Mouse (Mus musculus) embryonic fibroblast, embryonic 13.5 days (primary cell): Measurements from ENCODE around the gene Tesk2. TPM values are rescaled to one million over a fixed set of nuclear protein-coding genes. Genes with fewer than 3 reads are reported as not detected.

Experiments used
- H3K27ac ChIP-seq: 2 replicates; pipeline ENCODE4 v1.5.1; 2012; ENCODE audit warnings: low read length, control low read depth, inconsistent platforms; ENCODE audit not compliant: insufficient read depth
- H3K4me1 ChIP-seq: 2 replicates; pipeline ENCODE4 v1.6.1; 2011; ENCODE audit warnings: low read length; ENCODE audit not compliant: control insufficient read depth, insufficient read depth
- H3K4me3 ChIP-seq: 2 replicates; pipeline ENCODE4 v1.5.1; 2011; ENCODE audit warnings: mild to moderate bottlenecking, control low read depth, low read length; ENCODE audit not compliant: insufficient read depth
- CTCF ChIP-seq: IDR thresholded peaks from 2 replicates; pipeline ENCODE4 v1.5.1; 2011; ENCODE audit warnings: mild to moderate bottlenecking, control low read depth, low read length, moderate library complexity, borderline replicate concordance; ENCODE audit not compliant: insufficient read depth
- POLR2A ChIP-seq: IDR thresholded peaks from 2 replicates; pipeline ENCODE4 v1.6.1; 2011; ENCODE audit warnings: low read depth, mild to moderate bottlenecking, control low read depth, low read length, moderate library complexity
- polyA plus RNA-seq: library from polyadenylated mRNA; stranded (reverse); fragments of >200 nt; gene quantifications from 2 replicates; pipeline ENCODE4 v1.2.4, GENCODE M21; 2011; ENCODE audit warnings: low read depth; ENCODE audit not compliant: missing spikeins, insufficient read length

Tesk2 gene
- polyA plus RNA-seq, 1 experiment, result 6.3 TPM

DNA sequence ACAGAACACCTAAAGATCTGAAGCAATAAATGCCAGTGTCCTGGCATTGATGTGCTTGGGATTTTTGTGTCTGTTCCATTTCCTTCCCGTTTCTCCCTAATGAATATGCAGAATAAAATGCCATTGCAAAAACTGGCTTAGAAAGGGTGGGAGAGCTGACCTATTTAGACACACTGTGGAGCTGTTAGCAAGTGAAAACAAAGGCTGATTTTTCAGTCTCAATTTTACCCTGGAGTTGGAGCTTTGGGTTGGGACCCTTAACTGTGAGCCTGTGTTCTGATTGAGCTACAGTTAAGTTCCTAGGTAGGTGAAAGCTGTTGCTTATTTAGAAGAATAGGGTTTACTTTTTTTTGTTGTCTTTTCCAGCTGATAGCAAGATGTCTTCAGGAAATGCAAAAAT is 33.7 kb upstream of the Tesk2 start:
- no peak for TF ChIP-seq CTCF
- TF ChIP-seq POLR2A, result no peak
- peak overlapping the region; percentile 79 for H3K4me3 ChIP-seq
- H3K27ac ChIP-seq, result no peak overlapping the region
- peaks cover 3% of the 10 kb centered on the region; the same call in 1 of the 2 replicates for H3K4me1 ChIP-seq

DNA sequence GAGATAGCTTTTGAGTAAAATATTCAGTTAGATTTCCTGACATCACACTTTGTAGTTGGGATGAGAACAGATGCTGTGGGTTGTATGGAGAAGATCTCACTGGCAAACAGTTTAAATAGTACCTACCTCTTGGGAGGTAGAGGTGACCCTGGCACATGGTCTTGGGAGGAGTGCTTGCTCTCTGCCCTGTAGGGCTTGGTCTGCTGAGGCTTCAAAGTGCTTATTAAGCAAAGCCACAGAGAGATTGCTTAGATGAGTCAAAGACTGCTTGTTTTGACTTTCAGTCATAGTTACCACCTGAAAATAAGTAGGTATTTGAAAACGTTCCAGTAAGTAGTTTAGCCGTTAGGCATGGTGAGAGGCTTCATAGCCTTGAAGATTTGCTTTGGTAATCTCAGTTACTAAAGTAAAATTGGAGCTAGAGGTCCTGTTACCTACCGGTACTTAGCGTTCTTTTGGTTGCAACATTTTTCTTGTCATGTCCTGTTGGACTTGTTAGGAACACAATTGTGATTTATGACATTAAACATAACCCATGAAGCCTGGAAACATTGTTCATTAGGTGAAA is 31.4 kb upstream of the Tesk2 start:
- no peak for TF ChIP-seq CTCF
- Histone ChIP-seq H3K4me1 (peaks cover 3% of the 10 kb centered on the region; the same call in 1 of the 2 replicates), H3K27ac (no peak overlapping the region), H3K4me3 (no peak overlapping the region)

DNA sequence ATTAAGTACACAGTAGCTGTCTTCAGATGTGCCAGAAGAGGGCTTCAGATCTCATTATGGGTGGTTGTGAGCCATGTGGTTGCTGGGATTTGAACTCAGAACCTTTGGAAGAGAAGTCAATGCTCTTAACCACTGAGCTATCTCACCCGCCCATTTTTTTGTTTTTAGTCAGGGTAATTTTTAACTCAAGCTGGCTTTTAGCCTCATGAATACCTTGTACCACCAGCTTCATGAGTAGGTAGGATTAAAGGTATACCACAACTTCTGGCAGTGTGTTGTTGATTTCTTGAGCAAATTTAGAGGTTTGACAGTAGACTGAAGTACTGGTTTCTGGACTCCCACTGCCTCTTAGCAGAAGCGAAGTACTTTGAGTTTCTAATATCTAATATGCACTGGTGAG is 28.6 kb upstream of the Tesk2 start:
- TF ChIP-seq POLR2A, result no peak
- no peak for TF ChIP-seq CTCF
- no peak overlapping the region for H3K27ac ChIP-seq
- no peaks in the 10 kb centered on the region; the same call in 1 of the 2 replicates for H3K4me1 ChIP-seq
- H3K4me3 ChIP-seq, result no peak overlapping the region

DNA sequence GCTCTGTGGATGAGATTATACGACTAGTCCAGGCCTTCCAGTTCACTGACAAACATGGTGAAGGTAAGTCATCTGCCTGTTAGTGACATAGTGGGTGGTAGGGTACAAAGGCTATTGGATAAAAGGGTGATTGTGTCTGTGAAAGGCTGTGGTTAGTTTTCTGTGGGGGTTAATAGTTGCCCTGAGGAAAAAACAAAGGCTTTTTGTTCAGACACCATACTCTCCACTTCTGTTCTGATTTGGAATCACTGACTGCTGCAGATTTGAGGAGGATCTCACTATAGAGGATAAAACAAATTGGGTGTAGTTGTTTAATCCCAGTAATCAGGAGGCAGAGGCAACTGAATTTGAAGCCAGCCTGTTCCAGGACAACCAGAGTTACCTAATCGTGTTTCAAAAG is 27.0 kb upstream of the Tesk2 start:
- no peak overlapping the region for H3K27ac ChIP-seq
- no peak for TF ChIP-seq POLR2A
- no peak for TF ChIP-seq CTCF
- no peaks in the 10 kb centered on the region; the same call in 1 of the 2 replicates for H3K4me1 ChIP-seq
- no peak overlapping the region for H3K4me3 ChIP-seq

DNA sequence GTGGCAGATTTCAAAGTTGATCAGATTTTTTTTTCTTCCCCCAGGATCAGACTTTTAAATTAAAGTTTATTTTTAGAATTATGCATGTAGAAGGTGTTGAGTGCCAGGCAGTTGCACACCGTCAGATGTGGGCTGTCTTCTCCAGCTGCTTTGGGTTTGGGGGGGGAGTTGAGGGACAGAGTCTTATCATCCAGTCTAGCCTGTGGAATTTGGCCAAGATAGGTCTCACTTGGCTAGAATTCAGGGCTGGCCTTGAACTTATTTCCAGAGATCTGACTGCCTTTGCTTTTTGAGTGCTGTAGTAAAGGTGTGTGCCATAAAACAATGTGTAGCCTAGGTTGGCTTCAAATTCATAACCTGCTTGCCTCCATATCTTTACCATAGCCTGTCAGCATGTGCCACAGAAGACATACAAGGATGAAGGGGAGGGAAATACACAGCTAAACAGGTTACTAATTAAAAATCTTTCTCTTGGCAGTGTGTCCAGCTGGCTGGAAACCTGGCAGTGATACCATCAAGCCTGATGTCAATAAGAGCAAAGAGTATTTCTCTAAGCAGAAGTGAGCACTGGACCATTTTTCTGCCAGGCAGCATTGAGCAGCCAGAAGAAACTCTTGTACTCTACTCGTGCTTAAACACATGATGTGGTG is 21.9 kb upstream of the Tesk2 start:
- Histone ChIP-seq H3K4me1 (no peaks in the 10 kb centered on the region), H3K4me3 (no peak overlapping the region), H3K27ac (no peak overlapping the region)
- TF ChIP-seq CTCF, result no peak
- TF ChIP-seq POLR2A, result no peak

DNA sequence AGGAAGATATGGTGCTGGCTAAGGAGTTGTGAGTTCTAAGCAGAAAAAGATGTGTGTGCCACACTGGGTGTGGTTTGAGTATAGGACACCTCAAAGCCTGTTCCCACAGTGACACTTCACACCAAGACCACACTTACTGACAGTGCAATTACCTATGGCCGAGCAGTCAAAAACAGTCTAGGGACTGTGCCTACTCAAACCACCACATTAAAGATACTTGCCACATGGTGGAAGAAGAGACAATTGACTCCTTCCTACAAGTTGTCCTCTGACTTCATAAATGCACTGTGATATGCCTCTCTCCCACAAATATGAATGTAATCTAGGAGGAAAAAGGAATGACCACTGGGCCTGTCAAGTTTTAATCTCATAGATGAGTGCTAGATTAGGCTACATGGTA is 19.8 kb upstream of the Tesk2 start:
- no peak overlapping the region for H3K4me3 ChIP-seq
- no peak for TF ChIP-seq POLR2A
- no peak for TF ChIP-seq CTCF
- H3K27ac ChIP-seq, result no peak overlapping the region
- H3K4me1 ChIP-seq, result no peaks in the 10 kb centered on the region

DNA sequence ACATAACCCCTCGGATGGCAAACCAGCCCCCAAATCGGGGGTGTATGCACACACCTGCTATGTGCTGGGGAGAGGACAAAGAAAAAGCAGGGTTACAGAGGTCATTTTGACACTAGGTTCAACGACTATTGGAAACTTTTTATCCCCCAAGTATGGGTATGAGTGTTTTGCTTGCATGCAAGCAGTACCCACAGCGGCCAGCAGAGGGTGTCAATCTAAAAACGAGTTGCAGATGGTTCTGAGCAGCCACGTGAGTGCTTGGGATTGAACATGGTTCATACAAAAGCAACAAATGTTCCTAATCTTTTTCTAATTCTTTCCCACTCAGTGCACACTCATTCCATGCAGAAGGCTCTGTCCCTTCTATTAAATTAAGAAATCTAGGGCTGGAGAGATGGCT is 16.9 kb upstream of the Tesk2 start:
- TF ChIP-seq CTCF, result peak; percentile 64
- no peak for TF ChIP-seq POLR2A
- H3K4me1 ChIP-seq, result no peaks in the 10 kb centered on the region
- no peak overlapping the region for H3K27ac ChIP-seq

DNA sequence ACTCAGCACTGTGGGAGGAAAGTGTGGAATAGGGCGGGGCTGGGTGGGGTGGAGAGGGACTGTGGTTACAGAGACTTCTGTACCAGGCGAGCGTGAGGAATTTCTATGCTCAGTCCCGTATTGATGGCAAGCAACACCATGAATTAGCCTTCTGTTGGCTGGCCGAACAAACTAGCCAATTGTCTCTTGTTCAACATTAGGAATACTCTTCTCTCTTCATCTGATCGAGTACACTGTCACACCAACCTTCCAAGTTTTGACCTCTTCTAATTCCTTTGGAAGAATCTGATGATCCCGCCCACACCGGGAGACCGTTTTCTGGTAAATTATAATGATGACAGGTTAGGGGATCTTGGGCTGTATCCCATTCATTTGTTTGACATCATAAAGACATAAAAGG is 13.1 kb upstream of the Tesk2 start:
- Histone ChIP-seq H3K4me3 (peak overlapping the region; percentile 76), H3K27ac (no peak overlapping the region), H3K4me1 (0 out of 2 replicates have a peak, but pooled peaks cover 3% of the 10 kb centered on the region)
- TF ChIP-seq CTCF (no peak), POLR2A (no peak)

More for the DNA sequence above, 16.9 kb upstream of the Tesk2 start:
- no peak overlapping the region for H3K4me3 ChIP-seq

DNA sequence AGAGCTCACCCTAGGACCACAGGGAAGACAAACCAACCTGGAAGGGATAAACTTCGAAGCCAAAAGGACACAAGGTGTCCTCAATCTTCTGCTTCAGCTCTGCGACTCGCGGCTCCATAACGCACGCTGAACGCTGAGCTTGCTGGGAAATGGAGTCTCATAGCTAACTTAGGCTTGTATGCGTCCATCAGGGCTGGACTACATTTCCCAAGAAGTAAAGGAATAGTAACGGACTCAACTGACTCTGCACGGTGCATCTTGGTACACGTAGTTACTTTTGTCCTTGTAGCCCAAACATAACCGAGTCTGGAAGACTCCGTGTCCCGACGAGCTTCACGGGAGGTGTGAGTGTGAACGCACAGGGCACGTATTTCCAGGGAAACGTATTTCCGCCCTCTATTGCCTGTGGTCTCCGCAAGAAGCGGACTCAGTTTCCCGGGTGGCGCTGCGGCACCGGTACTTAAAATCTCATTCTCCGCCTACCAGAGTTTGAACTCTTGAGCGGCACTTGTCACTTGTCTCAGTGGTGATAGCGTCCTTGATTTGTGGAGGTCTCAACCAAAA is 12.5 kb upstream of the Tesk2 start, which contains the start of the genes Mmachc and Ccdc163:
TSS of gene Mmachc (minus strand) at position 206 of the 564 bp plus-strand sequence.
TSS of gene Ccdc163 (plus strand) at position 309 of the 564 bp plus-strand sequence.
- Histone ChIP-seq H3K27ac (no peak within 1 kb of the TSS), H3K4me1 (0 out of 2 replicates have a peak, but pooled peaks cover 3% of the 10 kb centered on the region), H3K4me3 (peak within 1 kb of the TSS; percentile 76)
- TF ChIP-seq POLR2A, result peak; percentile 81
- no peak for TF ChIP-seq CTCF

DNA sequence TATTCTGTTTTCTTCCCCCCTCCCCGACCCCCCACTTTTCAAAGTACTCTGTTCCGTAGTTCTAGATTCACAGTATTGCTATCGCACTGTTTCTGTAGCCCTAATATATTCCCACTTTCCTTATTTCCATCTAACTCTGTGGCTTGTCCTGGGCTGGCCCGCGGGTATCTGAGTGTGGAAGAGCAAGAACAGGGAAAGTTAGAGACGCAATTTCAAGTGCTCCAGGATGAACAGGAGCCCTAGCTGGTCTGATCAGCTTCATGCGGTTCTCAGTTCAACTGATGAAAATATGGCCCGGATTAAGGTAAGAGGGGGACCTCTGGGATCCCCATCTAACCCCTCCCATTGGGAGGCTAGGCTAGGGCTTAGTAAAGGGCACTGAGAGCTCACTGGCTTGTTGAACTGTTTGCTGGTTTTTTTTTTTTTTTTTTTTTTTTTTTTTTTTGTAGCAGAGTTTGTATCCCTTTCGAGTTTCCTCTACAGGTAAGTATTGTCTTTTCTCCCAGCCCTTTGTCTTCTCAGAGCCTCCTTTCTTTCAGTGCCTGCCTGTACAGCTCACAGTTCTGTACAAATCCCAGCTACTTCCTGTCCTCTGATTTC is 11.9 kb upstream of the Tesk2 start:
- Histone ChIP-seq H3K4me3 (peak overlapping the region; percentile 70), H3K27ac (no peak overlapping the region), H3K4me1 (0 out of 2 replicates have a peak, but pooled peaks cover 3% of the 10 kb centered on the region)
- TF ChIP-seq CTCF (no peak), POLR2A (no peak)
